Mouse (Mus musculus) myocyte (in vitro differentiated cells): Measurements from ENCODE around the gene Bag1. TPM values are rescaled to one million over a fixed set of nuclear protein-coding genes. Genes with fewer than 3 reads are reported as not detected.

Source experiments
- H3K27me3 ChIP-seq: one replicate; pipeline ENCODE4 v1.6.1; 2011; ENCODE audit not compliant: control insufficient read depth, insufficient read depth, insufficient read length
- H3K36me3 ChIP-seq: one replicate; pipeline ENCODE4 v1.6.1; 2011; ENCODE audit not compliant: control insufficient read depth, insufficient read depth
- H3K4me2 ChIP-seq: one replicate; pipeline ENCODE4 v1.6.1; 2011; ENCODE audit warnings: low read depth, control low read depth
- H3K4me3 ChIP-seq: one replicate; pipeline ENCODE4 v1.5.1; 2011; ENCODE audit warnings: mild to moderate bottlenecking, control low read depth, moderate library complexity
- H3K79me2 ChIP-seq: one replicate; pipeline ENCODE4 v1.6.1; 2011; ENCODE audit not compliant: control insufficient read depth, insufficient read depth
- H3ac ChIP-seq: one replicate; pipeline ENCODE4 v1.6.1; 2011; ENCODE audit not compliant: control insufficient read depth, insufficient read length
- CEBPB ChIP-seq: IDR thresholded peaks from 2 replicates; pipeline ENCODE4 v1.6.1; 2011; ENCODE audit warnings: mild to moderate bottlenecking, moderate library complexity; ENCODE audit not compliant: poor library complexity, insufficient read depth, severe bottlenecking
- E2F4 ChIP-seq: IDR thresholded peaks from one replicate; pipeline ENCODE4 v1.6.1; 2011; ENCODE audit warnings: mild to moderate bottlenecking, control low read depth, moderate library complexity; ENCODE audit not compliant: insufficient read depth
- MAX ChIP-seq: IDR thresholded peaks from one replicate; pipeline ENCODE4 v1.6.1; 2011; ENCODE audit warnings: low read depth, mild to moderate bottlenecking, control low read depth
- MYOD1 ChIP-seq, 3 experiments: IDR thresholded peaks; one replicate each; pipeline ENCODE4 v1.6.1; 2011; ENCODE audit warnings: control low read depth in 2 of 3, low read depth in 2 of 3, mild to moderate bottlenecking in 2 of 3, moderate library complexity in 1 of 3; ENCODE audit not compliant: insufficient read length in 2 of 3, control insufficient read depth in 1 of 3
- MYOG ChIP-seq, 3 experiments: IDR thresholded peaks; one replicate each; pipeline ENCODE4 v1.6.1; 2011; ENCODE audit warnings: control low read depth in 2 of 3, low read depth in 2 of 3, mild to moderate bottlenecking in 2 of 3; ENCODE audit not compliant: insufficient read length in 2 of 3, control insufficient read depth in 1 of 3, insufficient read depth in 1 of 3
- POLR2A ChIP-seq: IDR thresholded peaks from one replicate; pipeline ENCODE4 v1.6.1; 2011; ENCODE audit warnings: low read depth, mild to moderate bottlenecking, control low read depth, moderate library complexity; ENCODE audit not compliant: insufficient read length
- POLR2AphosphoS2 ChIP-seq: IDR thresholded peaks from one replicate; pipeline ENCODE4 v1.6.1; 2011; ENCODE audit warnings: low read depth, control low read depth; ENCODE audit not compliant: insufficient read length
- REST ChIP-seq: IDR thresholded peaks from one replicate; pipeline ENCODE4 v1.6.1; 2011; ENCODE audit warnings: mild to moderate bottlenecking, control low read depth, moderate library complexity; ENCODE audit not compliant: insufficient read depth, insufficient read length
- SRF ChIP-seq: IDR thresholded peaks from one replicate; pipeline ENCODE4 v1.6.1; 2011; ENCODE audit warnings: low read depth; ENCODE audit not compliant: control insufficient read depth, insufficient read length
- TCF12 ChIP-seq: IDR thresholded peaks from one replicate; pipeline ENCODE4 v1.6.1; 2011; ENCODE audit warnings: mild to moderate bottlenecking, control low read depth; ENCODE audit not compliant: poor library complexity, insufficient read depth, severe bottlenecking
- TCF3 ChIP-seq: IDR thresholded peaks from one replicate; pipeline ENCODE4 v1.6.1; 2011; ENCODE audit warnings: low read depth, control low read depth; ENCODE audit not compliant: insufficient read length
- USF1 ChIP-seq: IDR thresholded peaks from one replicate; pipeline ENCODE4 v1.6.1; 2011; ENCODE audit warnings: low read depth, mild to moderate bottlenecking, control low read depth, moderate library complexity
- polyA plus RNA-seq: library from polyadenylated mRNA; unstranded; fragments of >200 nt; fragmentation: generic; extraction: Trizol; gene quantifications from one replicate; pipeline ENCODE4 v1.2.1, GENCODE M21; 2012; ENCODE audit warnings: missing spikeins

Gene Bag1
- polyA plus RNA-seq, 1 experiment, result 330 TPM

DNA sequence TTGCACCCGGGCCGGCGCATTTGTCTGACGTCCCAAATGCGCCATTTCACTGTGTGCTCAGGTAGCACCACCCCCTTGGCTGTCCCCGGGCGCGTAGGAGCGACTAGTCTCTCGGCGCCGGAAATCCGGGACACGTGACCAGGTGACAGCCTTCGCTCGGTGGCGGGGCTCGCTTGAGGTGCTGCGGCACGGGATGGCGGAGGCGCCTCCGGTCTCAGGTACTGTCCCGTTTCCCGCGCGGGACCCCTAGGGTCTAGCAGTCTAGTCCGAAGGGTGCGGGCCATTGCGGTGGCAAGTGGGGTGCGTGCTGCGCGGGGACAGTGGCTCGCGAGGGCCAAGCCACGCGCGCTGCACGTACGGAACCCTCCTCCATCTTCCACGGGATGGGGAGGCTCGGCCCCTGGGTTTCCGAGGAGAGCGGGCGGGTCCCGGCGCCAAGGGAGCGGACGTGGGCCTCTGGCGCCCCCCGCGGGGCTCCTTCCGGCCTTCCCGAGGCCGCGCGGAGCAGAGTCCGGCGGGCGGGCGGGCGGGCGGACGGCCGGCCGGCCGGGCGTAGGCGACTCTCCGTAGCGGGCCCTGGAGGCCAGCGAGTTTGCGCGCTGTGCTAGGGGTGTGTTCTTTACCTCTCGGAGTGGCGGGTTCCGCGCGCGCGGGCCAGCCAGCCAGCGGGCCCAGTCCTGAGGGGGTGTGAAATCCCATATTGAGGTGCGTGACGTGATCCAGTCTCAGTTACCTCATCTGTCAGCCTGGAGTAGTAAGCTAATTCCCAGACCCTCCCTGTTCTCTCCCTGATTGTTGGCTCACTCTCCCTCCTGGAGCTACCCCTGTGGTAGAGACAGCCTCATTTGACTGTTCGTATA, 23.0 kb upstream of the Bag1 start, which contains the start of gene Nfx1:
TSS of gene Nfx1 (plus strand) at position 65 of the 860 bp plus-strand sequence.
- peak within 1 kb of the TSS; percentile 85 for H3K4me2 ChIP-seq
- H3K36me3 ChIP-seq, result peaks cover 5% of the 10 kb centered on the region
- peaks cover 45% of the 10 kb centered on the region for H3K79me2 ChIP-seq
- H3K27me3 ChIP-seq, result no peaks in the 10 kb centered on the region
- TF ChIP-seq TCF3 (no peak), CEBPB (no peak), REST (no peak), MYOG (IDR thresholded peaks at IDR 0.05; ENCODE audit: control insufficient read depth in 1 of 3, insufficient read depth in 1 of 3, insufficient read length in 2 of 3, low read depth in 2 of 3) (peak in 2 of 3 experiments; percentile 9 to 19), POLR2A (peak; percentile 96), USF1 (peak; percentile 94), POLR2AphosphoS2 (peak; percentile 92), TCF12 (no peak), MAX (peak; percentile 59), MYOD1 (IDR thresholded peaks at IDR 0.05; ENCODE audit: control insufficient read depth in 1 of 3, insufficient read length in 2 of 3, low read depth in 2 of 3) (peak in 1 of 3 experiments; percentile 31), E2F4 (no peak), SRF (peak; percentile 84)
- peak within 1 kb of the TSS; percentile 47 for H3ac ChIP-seq
- peak within 1 kb of the TSS; percentile 91 for H3K4me3 ChIP-seq

DNA sequence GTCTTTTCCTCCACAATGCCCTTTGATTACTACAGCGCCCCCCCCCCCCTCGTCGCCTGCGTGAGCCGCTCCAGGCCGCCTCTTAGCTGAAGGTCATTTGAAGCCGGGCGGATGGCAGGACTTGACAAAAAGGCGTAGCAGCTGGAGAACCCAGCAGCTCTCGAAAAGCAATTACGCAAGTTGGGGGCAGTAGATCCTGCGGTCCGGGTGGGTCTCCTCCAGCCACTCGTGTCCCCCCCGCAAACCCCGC, 22.4 kb upstream of the Bag1 start:
- Histone ChIP-seq H3ac (peak overlapping the region; percentile 47), H3K4me2 (no peak overlapping the region), H3K4me3 (peak overlapping the region; percentile 91), H3K27me3 (no peaks in the 10 kb centered on the region), H3K36me3 (peaks cover 10% of the 10 kb centered on the region), H3K79me2 (peaks cover 39% of the 10 kb centered on the region)
- TF ChIP-seq MYOD1 (IDR thresholded peaks at IDR 0.05; ENCODE audit: control insufficient read depth in 1 of 3, insufficient read length in 2 of 3, low read depth in 2 of 3) (no peak), MAX (no peak), POLR2AphosphoS2 (no peak), SRF (no peak), E2F4 (no peak), REST (no peak), TCF12 (no peak), TCF3 (no peak), POLR2A (no peak), MYOG (IDR thresholded peaks at IDR 0.05; ENCODE audit: control insufficient read depth in 1 of 3, insufficient read depth in 1 of 3, insufficient read length in 2 of 3, low read depth in 2 of 3) (no peak), CEBPB (no peak), USF1 (no peak)

DNA sequence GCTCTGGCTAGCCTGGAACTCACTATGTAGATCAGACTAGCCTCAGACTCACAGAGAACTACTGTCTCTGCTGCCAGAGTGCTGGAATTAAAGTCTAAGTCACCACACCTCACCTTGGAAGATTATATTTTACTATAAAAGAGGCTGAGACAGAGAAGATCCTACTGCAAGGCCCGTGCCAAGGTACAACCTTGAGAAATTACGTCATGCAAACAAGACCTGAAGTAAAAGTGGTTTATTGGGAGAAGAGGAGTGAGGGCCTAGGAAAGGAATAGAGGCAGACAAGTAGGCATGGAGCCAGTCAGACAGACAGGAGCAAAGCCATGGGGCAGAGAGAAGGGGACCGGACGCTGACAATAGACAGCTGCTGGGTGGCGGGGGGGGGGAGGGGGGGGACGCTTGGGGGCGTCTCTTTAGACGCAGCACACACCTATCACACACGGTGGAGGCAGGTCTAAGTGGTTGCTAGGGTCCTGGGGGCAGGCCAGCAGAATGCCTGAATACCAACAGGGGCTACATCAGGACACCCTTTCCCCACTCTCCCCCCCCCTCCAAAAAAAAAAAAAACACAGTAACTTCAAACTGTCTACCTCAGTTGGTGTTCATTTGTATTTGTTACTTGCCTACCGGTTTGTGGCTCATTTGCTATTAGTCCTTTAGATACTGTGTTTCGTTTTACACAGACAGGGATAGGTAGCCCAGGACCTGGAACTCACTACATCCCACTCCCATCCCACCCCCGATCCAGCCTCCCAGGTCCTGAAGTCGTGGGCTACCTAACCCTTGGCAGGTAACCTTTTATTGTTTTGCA, 21.9 kb upstream of the Bag1 start:
- Histone ChIP-seq H3ac (peak overlapping the region; percentile 47), H3K27me3 (no peaks in the 10 kb centered on the region), H3K79me2 (peaks cover 34% of the 10 kb centered on the region), H3K4me2 (peak overlapping the region; percentile 85), H3K36me3 (peaks cover 16% of the 10 kb centered on the region), H3K4me3 (peak overlapping the region; percentile 91)
- peak; percentile 13 for TF ChIP-seq POLR2AphosphoS2
- no peak for TF ChIP-seq MYOD1 (IDR thresholded peaks at IDR 0.05; ENCODE audit: control insufficient read depth in 1 of 3, insufficient read length in 2 of 3, low read depth in 2 of 3)

DNA sequence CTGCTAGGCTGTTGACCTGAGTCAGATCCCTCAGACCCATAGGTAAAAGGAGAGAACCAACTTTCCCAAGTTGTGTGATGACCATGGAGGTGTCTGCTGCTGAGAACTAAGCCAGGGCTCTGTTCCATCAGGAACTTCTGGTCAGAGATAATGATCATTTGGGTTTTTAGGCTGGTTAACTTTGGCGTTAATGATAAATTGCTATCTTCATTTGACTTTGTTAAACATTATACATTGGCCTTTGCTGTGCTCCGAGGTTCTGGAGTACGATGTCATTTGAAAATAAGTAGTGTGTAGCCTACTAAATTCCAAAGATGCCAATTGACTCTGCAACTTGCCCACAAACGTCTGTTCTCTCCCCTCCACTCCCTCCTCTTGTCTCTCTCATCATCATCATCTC, 21.1 kb upstream of the Bag1 start:
- Histone ChIP-seq H3K36me3 (peaks cover 24% of the 10 kb centered on the region), H3K79me2 (peaks cover 28% of the 10 kb centered on the region), H3ac (no peak overlapping the region), H3K27me3 (no peaks in the 10 kb centered on the region), H3K4me2 (peak overlapping the region; percentile 85), H3K4me3 (peak overlapping the region; percentile 91)
- no peak for TF ChIP-seq REST
- no peak for TF ChIP-seq POLR2A
- TF ChIP-seq TCF12, result no peak
- no peak for TF ChIP-seq SRF
- no peak for TF ChIP-seq POLR2AphosphoS2
- no peak for TF ChIP-seq TCF3
- no peak for TF ChIP-seq MYOD1 (IDR thresholded peaks at IDR 0.05; ENCODE audit: control insufficient read depth in 1 of 3, insufficient read length in 2 of 3, low read depth in 2 of 3)
- no peak for TF ChIP-seq MYOG (IDR thresholded peaks at IDR 0.05; ENCODE audit: control insufficient read depth in 1 of 3, insufficient read depth in 1 of 3, insufficient read length in 2 of 3, low read depth in 2 of 3)
- TF ChIP-seq USF1, result no peak
- TF ChIP-seq CEBPB, result no peak
- TF ChIP-seq E2F4, result no peak
- TF ChIP-seq MAX, result no peak
